Mouse (Mus musculus) adrenal gland, postnatal 36 days (tissue): Measurements from ENCODE around the gene Tm7sf3. TPM values are rescaled to one million over a fixed set of nuclear protein-coding genes. Genes with fewer than 3 reads are reported as not detected.
A peak's percentile ranks its signal among the peaks of the same experiment; 100 is the strongest.

Experiments used
- DNase-seq, 2 experiments: peaks; one replicate each; pipeline ENCODE4 v3.0.0; 2021; ENCODE audit warnings: mixed read lengths in 1 of 2
- long read RNA-seq, 2 experiments: library from polyadenylated mRNA; stranded (forward); transcript quantifications; one replicate each; pipeline ENCODE4 v2.0.0; 2021; ENCODE audit warnings: borderline sequencing depth in 2 of 2
- total RNA-seq, 2 experiments: library from RNA; stranded (reverse); gene quantifications; 2 replicates each; pipeline ENCODE4 v1.2.3; 2021

The Tm7sf3 gene
- total RNA-seq = 10 to 100 TPM; 35.0 to 46.7 TPM
- long read RNA-seq, experiment 1, transcript Tm7sf3-201 (12 exons, 3,241 nt) = major isoform, 42 of 50 reads
- long read RNA-seq, experiment 1, partial matches to known transcripts = 3 of 50 reads
- long read RNA-seq, experiment 1, other reads (novel, unspliced or antisense) = 5 of 50 reads
- long read RNA-seq, experiment 2, transcript Tm7sf3-201 (12 exons, 3,241 nt) = major isoform, 20 of 22 reads
- long read RNA-seq, experiment 2, partial matches to known transcripts = 1 of 22 reads
- long read RNA-seq, experiment 2, other reads (novel, unspliced or antisense) = 1 of 22 reads

DNA sequence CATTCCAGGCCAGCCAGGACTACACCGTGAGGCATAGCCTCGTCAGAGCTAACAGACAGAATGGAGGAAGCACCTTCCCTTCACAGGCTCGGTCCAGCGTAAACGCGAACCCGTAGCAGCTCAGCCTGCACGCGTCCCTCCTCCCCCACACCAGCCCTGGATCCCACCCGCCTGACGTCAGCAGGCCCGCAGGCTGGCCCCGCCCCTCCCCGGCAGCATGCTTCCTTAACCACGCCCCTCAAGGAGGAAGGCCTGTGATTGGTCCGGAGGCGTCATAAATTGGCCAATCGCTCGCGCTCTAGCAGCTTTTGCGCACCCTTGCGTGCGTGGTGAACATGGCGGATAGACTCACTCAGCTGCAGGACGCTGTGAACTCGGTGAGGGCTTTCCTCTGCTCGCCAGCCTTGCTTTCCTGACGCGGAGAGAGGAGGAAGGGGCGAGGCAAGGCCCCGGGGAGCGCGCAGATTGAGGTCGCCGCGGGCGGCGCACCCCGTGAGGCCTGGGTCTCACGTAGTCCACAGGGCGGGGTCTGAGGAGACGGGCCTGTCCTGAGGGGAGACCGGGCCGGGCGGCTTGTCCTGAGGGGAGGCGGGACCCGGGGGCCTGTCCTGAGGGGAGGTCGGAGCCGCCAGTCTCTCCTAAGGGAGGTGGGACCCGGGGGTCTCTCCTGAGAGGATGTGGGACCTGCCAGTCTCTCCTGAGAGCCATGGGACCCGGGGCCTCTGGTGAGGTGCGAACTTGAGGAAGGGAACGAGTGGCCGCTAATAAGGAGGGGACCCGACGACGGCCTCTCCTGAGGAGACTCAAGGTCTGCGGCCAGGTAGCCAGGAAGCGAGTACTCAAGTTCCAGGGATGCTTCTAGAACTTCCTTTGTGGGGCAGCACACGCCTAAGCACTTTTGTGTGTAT lies at the start of gene Tm7sf3, which contains the start of gene Med21:
Gene Tm7sf3 (minus strand): TSS at position 549 of the 908 bp plus-strand sequence.
Gene Med21 (plus strand): TSS at position 272 of the 908 bp plus-strand sequence.
- peak; percentile 99 to 100 for DNase-seq

DNA sequence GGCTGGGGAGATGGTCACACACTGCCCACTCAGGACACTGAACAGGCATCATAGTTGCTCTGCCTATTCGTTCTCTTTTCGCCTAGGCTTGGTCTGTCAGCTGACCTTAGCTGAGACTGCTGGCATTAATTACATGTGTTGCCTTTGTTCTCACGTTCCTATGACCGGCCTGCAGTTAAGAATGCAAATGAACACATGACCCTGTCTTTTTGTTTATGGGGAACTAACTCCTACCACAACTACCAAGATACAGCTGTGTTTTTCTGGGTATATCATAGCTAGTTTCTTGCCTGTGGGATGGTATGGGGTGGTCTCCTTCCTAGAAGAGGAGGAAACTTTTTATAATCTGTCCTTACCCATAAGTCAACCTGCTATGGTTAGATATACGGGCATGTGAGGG lies 46.2 kb upstream of the Tm7sf3 start:
- no peak for DNase-seq

DNA sequence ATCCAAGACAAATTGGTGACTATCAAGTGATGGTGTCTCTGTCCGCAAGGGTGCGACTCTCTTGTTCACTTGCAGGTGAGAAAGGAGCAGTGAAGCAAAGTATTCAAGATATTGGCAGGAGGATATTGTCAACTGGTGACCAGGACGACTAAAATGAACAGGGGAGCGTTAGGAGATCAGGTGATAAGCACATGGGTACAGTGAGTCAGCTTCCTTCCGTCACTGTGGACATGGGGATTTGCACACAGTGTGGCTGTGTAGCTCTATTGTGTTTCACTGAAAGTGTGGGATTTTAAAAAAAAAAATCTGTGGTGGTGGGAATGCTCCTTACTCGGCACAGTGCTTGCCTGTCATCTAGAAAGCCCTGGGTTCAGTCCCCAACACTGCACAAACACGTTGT lies 45.4 kb upstream of the Tm7sf3 start:
- DNase-seq = no peak

DNA sequence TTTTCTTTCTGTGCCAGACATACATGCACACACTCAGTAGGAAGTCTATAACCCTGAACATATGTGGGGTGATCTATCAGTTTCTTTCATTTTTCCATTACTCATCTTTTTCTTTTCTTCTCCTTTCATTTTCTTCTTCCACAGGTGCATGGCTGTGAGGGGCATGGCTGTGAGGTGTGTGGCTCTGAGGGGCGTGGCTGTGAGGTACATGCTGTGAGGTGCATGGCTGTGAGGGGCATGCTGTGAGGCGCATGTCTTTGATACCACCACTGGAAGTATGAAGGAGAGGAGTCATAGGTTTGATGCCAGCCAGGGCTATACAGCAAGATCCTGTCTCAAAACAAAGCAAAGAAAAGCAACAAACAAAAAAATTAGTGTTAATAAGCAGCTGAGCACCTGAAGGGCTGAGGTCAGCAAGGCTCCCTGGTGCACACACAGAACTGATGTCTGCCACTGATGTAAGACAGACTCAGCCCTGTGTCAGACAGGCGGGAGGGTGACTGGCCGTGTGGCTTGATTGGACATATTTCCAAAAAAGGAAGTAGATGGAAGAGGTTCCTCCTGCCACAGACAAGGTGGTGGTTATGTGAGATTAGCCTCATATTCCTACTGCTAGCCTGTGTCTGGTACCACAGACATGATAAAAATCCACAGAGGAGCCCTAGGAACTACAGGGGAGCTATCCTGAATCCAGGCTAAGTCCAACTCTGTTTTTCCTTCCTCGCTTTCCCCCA lies 44.0 kb upstream of the Tm7sf3 start:
- no peak for DNase-seq

DNA sequence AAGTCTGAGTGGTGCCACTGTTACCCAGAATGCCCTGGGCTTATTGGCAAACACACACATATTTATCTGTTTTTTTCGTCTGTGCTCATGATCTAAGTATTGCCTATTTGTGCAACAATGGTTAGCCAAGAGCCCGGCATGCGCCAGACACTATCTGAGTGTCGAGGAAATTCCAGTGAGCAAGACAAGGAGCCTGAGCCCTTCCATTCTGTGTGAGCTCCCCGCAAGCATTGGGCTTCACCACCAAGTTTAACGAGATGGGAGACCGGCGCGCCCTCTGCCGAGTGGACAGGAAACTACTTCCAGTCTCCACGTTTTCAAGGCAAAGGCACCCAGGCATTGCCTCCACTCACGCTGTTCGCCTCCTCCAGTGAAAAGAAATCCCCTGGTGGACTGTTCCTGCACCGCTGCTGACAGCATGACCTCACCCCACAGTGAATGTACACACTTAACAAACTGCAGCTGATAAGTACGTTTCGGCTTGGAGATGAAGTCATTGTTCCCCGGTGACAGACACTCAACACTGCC lies 43.2 kb upstream of the Tm7sf3 start:
- DNase-seq = peak; percentile 58 to 70

DNA sequence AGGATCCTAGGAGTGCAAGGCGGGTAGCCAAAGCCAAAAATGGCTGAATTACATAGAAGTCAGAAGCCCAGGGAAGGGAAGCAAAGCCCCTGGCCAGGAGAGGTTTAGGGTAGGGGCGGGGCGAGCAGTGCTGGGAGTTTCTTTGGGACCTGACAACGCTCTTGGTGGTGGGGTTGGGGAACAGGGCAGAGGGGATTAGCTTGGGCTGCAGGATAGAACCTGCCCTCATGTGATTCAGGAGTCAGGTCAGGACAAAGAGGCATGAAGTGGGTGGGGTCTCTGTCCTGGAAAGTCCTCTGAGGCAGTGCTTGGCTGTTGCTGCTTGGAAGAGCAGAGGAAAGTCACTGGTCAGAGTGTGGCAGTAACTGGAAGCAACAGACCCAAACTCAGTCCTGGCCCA lies 41.3 kb upstream of the Tm7sf3 start:
- no peak for DNase-seq

DNA sequence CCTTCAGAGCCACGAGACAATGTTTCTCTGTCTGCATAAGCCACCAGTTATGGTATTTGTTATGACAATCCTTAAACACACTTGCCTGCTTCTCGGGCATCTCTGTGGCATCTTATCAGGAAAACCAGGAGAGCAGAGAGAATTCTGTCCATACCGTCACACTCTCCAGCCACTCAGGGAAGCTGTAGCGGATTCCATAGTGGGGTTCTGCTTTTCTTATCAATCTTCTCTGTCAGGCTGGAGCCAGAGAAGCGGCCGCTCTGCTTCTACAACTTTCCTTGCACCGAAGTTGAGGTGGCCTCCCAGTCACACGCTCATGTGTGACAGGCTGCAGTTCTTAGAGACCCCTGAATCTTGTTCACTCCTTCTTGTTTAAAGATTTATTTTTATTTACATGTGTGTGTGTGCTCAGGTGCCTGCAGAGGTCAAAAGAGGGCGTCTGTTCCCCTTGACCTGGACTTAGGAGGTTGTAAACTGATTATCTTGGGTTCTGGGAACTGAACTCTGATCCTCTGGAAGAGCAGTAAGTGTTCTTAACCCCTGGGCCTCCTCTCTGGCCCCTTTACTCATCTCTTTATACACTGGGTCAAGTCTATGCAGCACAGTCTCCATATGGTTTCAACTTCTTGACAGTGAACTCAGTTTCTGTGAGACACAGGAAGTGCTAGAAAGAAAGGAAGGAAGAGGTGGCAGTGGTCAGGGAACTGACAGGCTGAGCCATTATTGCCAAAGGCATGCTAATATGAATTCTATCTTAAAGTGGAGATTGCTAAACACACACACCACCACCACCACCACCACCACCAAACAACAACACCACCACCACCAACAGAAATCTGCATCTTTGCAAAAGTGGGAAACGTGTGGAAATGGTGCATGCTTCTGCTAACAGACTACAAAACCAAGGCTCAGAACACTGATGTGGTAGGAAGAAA lies 35.8 kb upstream of the Tm7sf3 start:
- no peak for DNase-seq

DNA sequence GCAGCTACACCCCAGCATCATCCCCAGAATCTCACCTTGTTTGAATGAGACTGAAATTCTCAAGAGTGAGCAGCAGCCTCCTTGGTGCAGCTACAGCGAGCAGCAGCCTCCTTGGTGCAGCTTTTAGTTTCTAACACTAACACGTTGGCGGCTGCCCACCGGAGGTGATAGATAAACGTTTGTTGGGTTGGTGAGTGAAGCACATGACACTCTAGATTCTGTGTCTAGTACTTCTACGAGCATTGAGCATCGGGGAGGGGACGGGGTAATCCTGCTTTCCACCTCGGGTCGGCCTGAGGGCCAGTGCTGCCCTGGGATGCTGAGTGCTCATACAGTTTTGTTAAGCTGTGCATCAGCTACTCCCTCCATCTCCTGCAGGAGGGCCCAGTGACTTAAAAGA lies 34.3 kb upstream of the Tm7sf3 start:
- DNase-seq = no peak

DNA sequence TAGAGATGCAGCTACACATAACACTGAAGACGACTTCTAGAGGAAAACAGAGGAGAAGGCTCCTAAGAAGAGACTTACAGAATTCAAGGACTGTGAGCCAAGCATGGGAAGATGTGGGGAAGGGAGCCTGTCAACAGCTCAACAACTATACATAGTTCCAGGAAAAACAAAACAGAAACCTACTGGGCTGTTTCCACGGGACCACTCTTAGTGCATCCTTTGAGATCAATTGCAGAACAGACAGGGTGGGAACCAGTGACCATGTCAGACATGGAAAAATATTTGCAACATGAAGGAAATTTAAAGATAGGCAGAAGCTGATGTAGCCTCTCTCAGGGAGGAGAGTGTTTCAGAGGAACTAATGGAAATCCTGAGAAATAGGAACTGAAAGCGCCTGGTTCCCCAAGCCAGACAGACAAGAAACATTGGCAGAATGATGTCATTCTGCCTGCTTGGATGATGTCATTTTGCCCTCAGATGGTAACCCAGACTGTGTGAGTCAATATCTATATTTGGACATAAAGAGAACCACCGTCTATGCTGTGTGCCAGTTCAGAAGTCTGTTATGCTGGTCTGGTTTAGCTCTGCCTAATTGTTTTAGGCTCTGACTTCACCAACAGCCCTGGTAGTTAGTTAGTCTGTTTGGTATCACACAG lies 32.4 kb upstream of the Tm7sf3 start:
- no peak for DNase-seq

DNA sequence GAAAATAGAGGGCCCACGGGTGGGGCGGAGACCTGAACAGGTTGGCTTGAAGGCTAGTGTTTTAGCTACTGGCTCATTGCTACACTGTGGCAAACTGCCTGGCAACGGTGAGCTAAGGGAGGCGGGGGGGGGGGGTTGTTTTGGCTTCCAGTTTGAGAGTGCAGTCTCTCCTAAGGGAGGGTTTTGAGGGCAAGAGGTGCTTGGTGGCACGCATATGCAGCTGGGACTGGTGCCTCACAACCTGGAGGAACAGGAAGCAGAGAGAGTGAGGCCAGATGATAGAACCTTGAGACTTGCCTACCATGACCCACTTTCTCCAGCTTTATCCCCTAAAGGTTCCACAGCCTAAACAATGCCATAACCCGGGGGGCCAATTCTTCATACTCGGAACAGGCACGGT lies 31.8 kb upstream of the Tm7sf3 start:
- DNase-seq = no peak

DNA sequence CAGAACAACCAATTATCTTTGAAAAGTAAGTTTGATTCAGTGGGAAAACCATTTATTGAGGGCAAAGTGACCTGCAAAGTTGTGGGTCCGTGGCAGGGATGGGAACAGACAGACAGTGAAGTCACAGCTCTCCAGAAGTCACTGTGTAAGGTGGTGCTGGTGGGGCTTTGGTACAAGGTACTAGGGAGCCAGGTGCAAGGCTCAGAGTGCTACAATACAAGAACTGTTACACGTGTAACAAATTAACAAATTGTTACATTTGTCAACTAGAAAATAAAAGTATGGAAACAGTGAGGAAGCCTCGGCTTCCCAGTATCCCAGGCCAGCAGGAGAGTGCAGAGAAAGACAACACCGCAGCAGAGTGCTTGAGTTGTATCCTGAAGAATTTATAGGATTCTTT lies 31.1 kb upstream of the Tm7sf3 start:
- DNase-seq = no peak

DNA sequence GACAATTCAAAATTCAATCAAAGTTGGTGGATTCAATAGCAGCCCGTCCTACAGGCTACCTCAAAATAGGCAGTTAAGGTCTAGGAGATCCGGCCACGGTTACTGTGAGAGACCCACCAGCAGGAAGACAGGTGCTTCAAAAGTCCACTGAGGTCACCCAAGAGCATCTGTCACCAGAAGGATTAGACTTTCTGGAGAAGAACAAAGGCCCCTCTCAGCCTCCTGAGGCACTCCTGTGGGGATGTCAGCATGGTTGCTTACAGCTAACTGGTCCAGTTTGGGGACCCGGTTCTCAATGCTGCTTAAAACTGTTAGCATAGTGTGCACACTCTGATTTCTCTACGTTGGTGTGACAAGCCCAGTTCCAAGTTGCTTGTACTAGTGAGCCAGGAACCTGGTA lies 29.5 kb upstream of the Tm7sf3 start:
- DNase-seq = no peak

DNA sequence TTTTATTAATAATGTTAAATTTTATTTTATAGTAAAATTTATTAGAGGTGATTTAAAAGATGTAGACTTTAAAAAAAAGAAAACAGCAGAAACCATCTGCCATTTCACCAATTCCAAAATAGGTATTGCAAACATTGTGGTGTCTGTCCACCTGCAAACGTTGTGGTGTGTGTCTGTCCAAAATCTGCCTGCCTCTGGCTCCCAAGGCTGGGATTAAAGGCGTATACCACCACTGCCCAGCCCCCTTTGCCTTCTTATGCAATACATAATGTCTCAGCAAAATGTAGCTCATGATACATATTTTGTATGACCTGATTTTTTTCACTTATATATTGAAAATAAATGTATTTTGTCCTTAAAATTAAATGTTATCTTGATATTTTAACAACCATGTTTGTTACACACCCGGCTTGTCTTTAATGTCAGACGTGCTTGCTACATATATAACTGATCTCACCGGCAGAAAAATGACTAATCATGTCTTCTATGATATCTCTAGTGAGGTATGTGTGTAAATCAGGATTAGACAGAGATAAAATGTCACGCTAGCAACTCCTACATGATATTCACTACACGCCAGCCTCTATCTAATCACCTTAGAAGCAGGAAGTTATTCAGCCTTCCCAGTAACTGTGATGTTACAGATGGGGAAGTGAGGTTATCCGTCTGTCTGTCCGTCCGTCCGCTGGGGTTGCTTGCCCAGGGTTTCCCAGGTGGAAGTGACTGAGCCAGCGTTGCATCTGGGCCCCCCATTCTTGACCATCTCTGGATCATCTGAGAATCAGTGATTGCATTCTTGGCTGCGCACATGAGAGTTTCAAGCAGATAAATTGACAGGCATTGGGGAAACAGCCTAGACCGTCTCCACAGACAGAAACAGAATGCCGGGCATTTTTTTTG lies 28.6 kb upstream of the Tm7sf3 start:
- DNase-seq = no peak

DNA sequence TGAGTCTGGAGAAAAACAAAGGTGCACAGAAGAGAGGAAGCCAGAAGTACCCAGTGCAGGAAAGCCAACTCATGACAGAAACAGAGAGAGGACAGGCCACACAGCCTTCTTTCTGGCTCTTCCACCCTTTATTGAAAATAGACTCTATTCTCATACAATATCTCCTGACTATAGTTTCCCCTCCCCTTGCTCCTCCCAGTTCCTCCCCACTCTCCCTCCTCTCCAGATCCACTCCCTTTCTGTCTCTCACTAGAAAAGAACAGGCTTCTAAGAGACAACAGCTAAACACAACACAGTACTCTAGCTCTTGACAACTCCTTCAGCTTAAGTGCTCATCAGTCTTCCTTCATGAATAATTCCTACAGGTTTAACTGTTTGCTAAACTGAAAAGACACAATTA lies 26.0 kb upstream of the Tm7sf3 start:
- no peak for DNase-seq

DNA sequence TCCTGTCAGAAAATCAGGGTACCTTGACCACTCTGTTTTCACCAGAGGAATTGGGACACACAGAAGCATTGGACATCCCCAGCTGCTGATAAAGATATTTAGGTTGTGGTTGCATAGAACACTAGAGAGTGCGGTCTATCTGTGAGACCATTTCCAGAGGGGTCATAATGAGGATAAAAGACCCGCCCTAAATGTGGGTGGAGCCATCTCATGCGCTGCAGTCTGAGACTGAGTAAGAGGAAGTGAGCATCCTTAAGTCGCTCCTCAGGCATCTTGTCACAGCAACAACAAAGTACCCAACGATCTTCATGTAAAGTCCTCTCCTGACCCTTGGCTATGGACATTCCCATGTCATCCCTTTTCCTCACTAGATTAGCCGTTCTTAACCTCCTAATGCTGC lies 24.2 kb upstream of the Tm7sf3 start:
- no peak for DNase-seq

DNA sequence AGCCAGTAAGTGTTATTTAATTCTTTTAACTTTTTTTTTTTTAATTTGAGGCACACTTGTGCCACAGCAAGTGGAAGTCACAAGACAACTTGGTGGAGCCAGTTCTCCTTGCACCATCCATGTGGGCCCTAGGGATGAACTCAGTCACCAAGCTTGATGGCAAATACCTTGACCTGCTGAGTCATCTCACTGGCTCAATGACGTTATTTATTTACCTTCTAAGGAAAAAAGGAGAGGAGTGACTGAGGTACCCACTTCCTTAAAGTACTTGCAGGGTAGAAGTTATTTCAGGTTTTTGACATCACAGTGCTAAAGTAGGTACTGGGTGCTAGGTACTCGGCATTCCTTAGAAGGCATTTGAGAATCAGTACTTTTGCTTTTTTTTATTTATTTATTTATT lies 22.8 kb upstream of the Tm7sf3 start:
- DNase-seq = no peak

DNA sequence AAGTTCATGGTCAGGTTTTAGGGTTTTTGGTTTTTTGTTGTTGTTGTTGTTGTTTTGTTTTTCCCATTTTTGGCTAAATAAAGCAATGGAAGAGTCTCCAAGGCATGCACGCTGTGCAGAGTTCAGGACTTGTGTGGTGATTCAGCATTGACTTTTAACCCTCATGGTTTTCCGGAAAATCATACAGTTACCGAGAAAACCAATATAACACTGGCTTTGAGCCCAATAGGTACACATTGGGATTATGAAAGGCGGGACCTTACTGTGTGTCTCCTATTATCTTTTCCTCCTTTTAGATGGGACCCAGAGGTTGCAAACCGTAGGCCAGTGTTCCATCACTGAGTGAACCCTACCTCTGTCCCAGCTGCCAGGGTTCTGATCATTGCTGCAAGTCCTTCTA lies 22.3 kb upstream of the Tm7sf3 start:
- no peak for DNase-seq

DNA sequence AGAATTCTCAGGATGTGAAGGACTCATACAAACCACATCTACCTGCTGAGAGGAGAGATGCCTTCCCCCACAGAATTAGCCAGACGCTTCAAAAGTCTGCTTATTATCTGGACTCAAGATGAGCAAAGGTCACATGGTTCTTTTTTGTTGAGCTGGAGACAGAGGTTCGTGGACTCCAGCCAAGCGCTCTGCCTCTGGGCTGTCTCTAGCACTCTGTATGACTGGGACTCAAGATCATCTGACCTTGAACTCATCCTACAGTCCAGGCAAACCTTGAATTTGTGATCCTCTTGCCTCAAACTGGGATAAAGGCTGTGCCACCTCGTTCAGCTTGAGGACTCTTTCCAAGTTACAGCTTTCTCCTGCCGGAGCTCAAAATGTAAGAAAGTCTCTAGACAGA lies 21.5 kb upstream of the Tm7sf3 start:
- DNase-seq = peak; percentile 74 to 78

DNA sequence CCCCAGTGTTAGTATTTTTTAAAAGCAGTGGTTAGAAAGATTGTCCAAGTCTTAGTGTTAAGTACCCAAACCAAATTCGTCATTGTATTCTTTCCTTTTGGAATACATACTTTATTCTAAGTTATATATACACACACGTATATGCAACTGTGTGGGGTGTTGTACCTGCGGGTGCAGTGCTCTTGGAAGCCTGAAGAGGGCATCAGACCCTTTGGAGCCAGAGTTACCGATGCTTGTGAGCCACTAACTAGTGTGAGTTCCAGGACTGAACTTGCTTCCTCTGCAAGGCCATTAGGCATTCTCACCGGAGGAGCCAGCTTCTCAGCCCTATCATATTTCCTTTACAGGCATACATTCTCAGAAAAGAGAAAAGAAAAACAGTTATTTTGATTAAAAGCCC lies 20.1 kb upstream of the Tm7sf3 start:
- DNase-seq = peak; percentile 65 to 71

DNA sequence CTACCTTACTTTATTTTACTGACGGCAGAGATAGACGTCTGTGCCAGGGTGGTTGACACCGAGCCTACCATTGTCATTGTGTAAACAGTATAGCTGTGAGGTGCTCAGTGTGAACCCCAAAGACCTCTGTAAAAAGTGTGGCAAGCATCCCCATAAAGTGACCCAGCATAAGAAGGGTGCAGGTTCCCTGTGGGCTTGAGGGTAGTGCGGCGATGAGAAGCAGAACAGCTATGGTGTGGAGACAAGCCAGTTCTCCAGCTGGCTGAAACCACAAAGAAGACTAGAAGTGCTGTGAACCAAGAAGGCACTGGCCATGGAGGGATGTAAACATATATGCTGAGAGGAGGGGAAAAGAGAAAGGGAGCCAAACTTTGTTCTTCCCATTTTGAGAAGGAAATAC lies 19.0 kb upstream of the Tm7sf3 start:
- DNase-seq = no peak
